Mouse (Mus musculus) hindbrain, embryonic 12.5 days (tissue): Measurements from ENCODE around the gene Rbm38. TPM values are rescaled to one million over a fixed set of nuclear protein-coding genes. Genes with fewer than 3 reads are reported as not detected.
A peak's percentile ranks its signal among the peaks of the same experiment; 100 is the strongest.

Experiments
- ATAC-seq: fragments of 200-750 bp; cut with Nextera tagmentation; 2 replicates; pipeline ENCODE4 v1.8.0; 2017; ENCODE audit warnings: moderate TSS enrichment; ENCODE audit not compliant: low FRiP score
- H3K27ac ChIP-seq: fragments of 300-500 bp; sonication (generic); 2 replicates; pipeline ENCODE4 v1.5.1; 2016; ENCODE audit warnings: mild to moderate bottlenecking
- H3K27me3 ChIP-seq: fragments of 300-500 bp; sonication (generic); 2 replicates; pipeline ENCODE4 v1.6.1; 2016; ENCODE audit warnings: mild to moderate bottlenecking
- H3K36me3 ChIP-seq: fragments of 300-500 bp; sonication (generic); 2 replicates; pipeline ENCODE4 v1.6.1; 2016; ENCODE audit warnings: mild to moderate bottlenecking
- H3K4me1 ChIP-seq: fragments of 300-500 bp; sonication (generic); 2 replicates; pipeline ENCODE4 v1.6.1; 2016
- H3K4me2 ChIP-seq: fragments of 300-500 bp; sonication (generic); replicated peaks from 2 replicates; pipeline ENCODE4 v1.6.1; 2016; ENCODE audit warnings: mild to moderate bottlenecking
- H3K4me3 ChIP-seq: fragments of 300-500 bp; sonication (generic); 2 replicates; pipeline ENCODE4 v1.5.1; 2016; ENCODE audit warnings: mild to moderate bottlenecking
- H3K9ac ChIP-seq: fragments of 300-500 bp; sonication (generic); 2 replicates; pipeline ENCODE4 v1.6.1; 2016; ENCODE audit warnings: mild to moderate bottlenecking, moderate library complexity
- H3K9me3 ChIP-seq: fragments of 300-500 bp; sonication (generic); replicated peaks from 2 replicates; pipeline ENCODE4 v1.6.1; 2016; ENCODE audit warnings: mild to moderate bottlenecking
- WGBS: fragments of 180-500 bp; shearing (Covaris S2); methylation state at CpG from one replicate; pipeline ENCODE4 v1.1.7; 2016; 5-methylcytosine and 5-hydroxymethylcytosine counted together
- polyA plus RNA-seq: library from polyadenylated mRNA; unstranded; fragments of >200 nt; fragmentation: Nextera tagmentation; extraction: Ambion mirVana; gene quantifications from 2 replicates; pipeline ENCODE4 v1.2.1, GENCODE M21; 2016

The Rbm38 gene
- polyA plus RNA-seq, 1 experiment from 2014 or later, result 44.8 TPM

- Histone ChIP-seq H3K36me3 (no peaks in the 10 kb centered on the region), H3K27ac (no peak overlapping the region), H3K9ac (no peak overlapping the region), H3K9me3 (no peaks in the 10 kb centered on the region), H3K4me1 (peaks cover 8% of the 10 kb centered on the region; the same call in 1 of the 2 replicates), H3K4me3 (no peak overlapping the region), H3K27me3 (peaks cover 10% of the 10 kb centered on the region; the same call in 1 of the 2 replicates), H3K4me2 (no peak overlapping the region)
- 63% methylated on average over 10 of the region's 10 CpGs for WGBS
- no peak for ATAC-seq
Observed at GRCm38 (mm10) chr2:173079766-173080549, 59.7 kb downstream of the Rbm38 start.

- Histone ChIP-seq H3K27me3 (peaks cover 10% of the 10 kb centered on the region; the same call in 1 of the 2 replicates), H3K4me3 (no peak overlapping the region), H3K36me3 (no peaks in the 10 kb centered on the region), H3K4me1 (peaks cover 8% of the 10 kb centered on the region; the same call in 1 of the 2 replicates), H3K27ac (no peak overlapping the region), H3K9ac (no peak overlapping the region), H3K9me3 (no peaks in the 10 kb centered on the region), H3K4me2 (no peak overlapping the region)
- peak; percentile 74 for ATAC-seq
- WGBS, result 34% methylated on average over 10 of the region's 10 CpGs
Observed at GRCm38 (mm10) chr2:173080785-173081241, 60.5 kb downstream of the Rbm38 start.

GRCm38 (mm10) chr2:173082706-173083105 lies 62.4 kb downstream of the Rbm38 start:
- no peak overlapping the region for H3K4me3 ChIP-seq
- no peaks in the 10 kb centered on the region for H3K36me3 ChIP-seq
- ATAC-seq, result no peak
- peaks cover 10% of the 10 kb centered on the region; the same call in 1 of the 2 replicates for H3K27me3 ChIP-seq
- H3K9me3 ChIP-seq, result no peaks in the 10 kb centered on the region
- H3K4me2 ChIP-seq, result no peak overlapping the region
- no peak overlapping the region for H3K27ac ChIP-seq
- 87% methylated on average over 3 of the region's 3 CpGs for WGBS
- H3K9ac ChIP-seq, result no peak overlapping the region
- peaks cover 8% of the 10 kb centered on the region; the same call in 1 of the 2 replicates for H3K4me1 ChIP-seq

DNA sequence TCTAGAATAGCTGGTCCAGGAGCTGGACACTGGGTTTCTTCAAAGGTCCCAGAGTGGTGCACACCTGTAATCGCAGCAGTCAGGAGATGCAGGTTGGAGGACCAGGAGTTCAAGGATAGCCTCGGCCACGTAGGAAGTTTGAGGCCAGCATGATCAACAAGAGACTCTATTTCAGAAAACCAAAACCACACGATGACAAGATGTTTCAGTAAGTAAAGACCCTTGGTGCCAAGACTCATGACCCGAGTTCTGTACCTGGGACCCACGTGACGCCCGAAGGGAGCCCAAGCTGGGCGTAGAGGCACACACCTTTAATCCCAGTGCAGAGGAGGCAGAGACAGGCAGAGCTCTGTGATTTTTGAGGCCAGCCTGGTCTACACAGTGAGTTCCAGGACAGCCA lies 62.8 kb downstream of the Rbm38 start:
- Histone ChIP-seq H3K4me2 (0 out of 2 replicates have a peak overlapping the region, but pooled peaks have one; percentile 4), H3K36me3 (no peaks in the 10 kb centered on the region), H3K4me1 (peaks cover 8% of the 10 kb centered on the region; the same call in 1 of the 2 replicates), H3K9ac (no peak overlapping the region), H3K27me3 (peaks cover 10% of the 10 kb centered on the region; the same call in 1 of the 2 replicates), H3K4me3 (no peak overlapping the region), H3K27ac (no peak overlapping the region), H3K9me3 (no peaks in the 10 kb centered on the region)
- ATAC-seq, result no peak
- 77% methylated on average over 9 of the region's 9 CpGs for WGBS

GRCm38 (mm10) chr2:173083712-173084475 lies 63.6 kb downstream of the Rbm38 start:
- ATAC-seq, result no peak

More at GRCm38 (mm10) chr2:173083712-173084475, 63.6 kb downstream of the Rbm38 start:
- H3K27me3 ChIP-seq, result peaks cover 10% of the 10 kb centered on the region; the same call in 1 of the 2 replicates
- H3K9ac ChIP-seq, result no peak overlapping the region
- peaks cover 8% of the 10 kb centered on the region; the same call in 1 of the 2 replicates for H3K4me1 ChIP-seq
- no peak overlapping the region for H3K4me3 ChIP-seq
- H3K27ac ChIP-seq, result no peak overlapping the region
- no peaks in the 10 kb centered on the region for H3K9me3 ChIP-seq
- no peaks in the 10 kb centered on the region for H3K36me3 ChIP-seq
- H3K4me2 ChIP-seq, result peak overlapping the region; percentile 4; the same call in 1 of the 2 replicates
- 22% methylated on average over 13 of the region's 13 CpGs for WGBS

Other genes with a start within 250 kb of the Rbm38 start
- 18.3 and 19.0 TPM in 2 replicates for gene Bmp7, start 80.2 kb upstream of the Rbm38 start, polyA plus RNA-seq
- gene Spo11, start 42.8 kb upstream of the Rbm38 start, polyA plus RNA-seq, result 0.50 and 0.93 TPM in 2 replicates
- gene Rae1, start 20.4 kb upstream of the Rbm38 start, polyA plus RNA-seq, result 111 and 126 TPM in 2 replicates
- 0.14 TPM in 2 replicates for gene Ctcfl, start 99.0 kb downstream of the Rbm38 start, polyA plus RNA-seq
- gene Pck1, start 132.6 kb downstream of the Rbm38 start, polyA plus RNA-seq, result not detected in 2 replicates
- 0.28 TPM in 1 of 2 replicates, not detected in the other for gene Zbp1, start 198.4 kb downstream of the Rbm38 start, polyA plus RNA-seq